Mouse (Mus musculus) ES-E14 (cell line): Measurements from ENCODE around the gene Emc4. TPM values are rescaled to one million over a fixed set of nuclear protein-coding genes. Genes with fewer than 3 reads are reported as not detected.

Experiments
- DNase-seq: peaks from one replicate; pipeline ENCODE4 v3.0.0-alpha.2; 2013; ENCODE audit warnings: low read depth, low spot score
- H3K27ac ChIP-seq: 2 replicates; pipeline ENCODE4 v1.5.1; 2012; ENCODE audit warnings: low read depth, mild to moderate bottlenecking, low read length, moderate library complexity, mixed read lengths; ENCODE audit not compliant: poor library complexity, insufficient read depth, severe bottlenecking
- H3K36me3 ChIP-seq: 2 replicates; pipeline ENCODE4 v1.6.1; 2012; ENCODE audit warnings: mild to moderate bottlenecking, low read length, moderate library complexity, mixed read lengths; ENCODE audit not compliant: control insufficient read depth, poor library complexity, insufficient read depth, severe bottlenecking
- H3K4me1 ChIP-seq, 2 experiments: fragments of 150-350 bp in 1 of 2; sonication (generic) in 1 of 2; 2 replicates each; pipeline ENCODE4 v1.6.1; 2012; ENCODE audit warnings: low read length in 2 of 2, mild to moderate bottlenecking in 1 of 2, mixed read lengths in 1 of 2; ENCODE audit not compliant: control insufficient read depth in 2 of 2, insufficient read depth in 2 of 2, poor library complexity in 1 of 2
- H3K4me3 ChIP-seq, 2 experiments: fragments of 150-350 bp in 1 of 2; sonication (generic) in 1 of 2; 2 replicates each; pipeline ENCODE4 v1.5.1; 2012; ENCODE audit warnings: low read length in 2 of 2, low read depth in 1 of 2, mild to moderate bottlenecking in 1 of 2, mixed read lengths in 1 of 2; ENCODE audit not compliant: insufficient read depth in 1 of 2, poor library complexity in 1 of 2, severe bottlenecking in 1 of 2
- H3K9ac ChIP-seq: 2 replicates; pipeline ENCODE4 v1.6.1; 2012; ENCODE audit warnings: low read depth, mild to moderate bottlenecking, low read length, mixed read lengths; ENCODE audit not compliant: poor library complexity, insufficient read depth, severe bottlenecking
- H3K9me3 ChIP-seq: fragments of 150-350 bp; sonication (generic); 2 replicates; pipeline ENCODE4 v1.6.1; 2012; ENCODE audit warnings: low read depth, mild to moderate bottlenecking, low read length; ENCODE audit not compliant: control insufficient read depth, insufficient read depth
- CHD2 ChIP-seq: IDR thresholded peaks from 2 replicates; pipeline ENCODE4 v1.6.1; 2014; ENCODE audit warnings: mild to moderate bottlenecking, low read depth, low read length, inconsistent platforms
- HCFC1 ChIP-seq: IDR thresholded peaks from 2 replicates; pipeline ENCODE4 v1.6.1; 2012; ENCODE audit warnings: low read length, inconsistent platforms, borderline replicate concordance; ENCODE audit not compliant: insufficient read depth
- MAFK ChIP-seq: IDR thresholded peaks from 2 replicates; pipeline ENCODE4 v1.6.1; 2014; ENCODE audit warnings: mild to moderate bottlenecking, low read depth, low read length, inconsistent platforms; ENCODE audit not compliant: insufficient read depth
- ZC3H11A ChIP-seq: IDR thresholded peaks from 2 replicates; pipeline ENCODE4 v1.6.1; 2012; ENCODE audit warnings: low read depth, mild to moderate bottlenecking, inconsistent platforms, low read length, borderline replicate concordance
- ZNF384 ChIP-seq: IDR thresholded peaks from 2 replicates; pipeline ENCODE4 v1.6.1; 2012; ENCODE audit warnings: low read depth, low read length, inconsistent platforms
- in situ Hi-C, 2 experiments: fragments of 600-800 bp; cut with MboI; formaldehyde crosslinking; loops; one replicate each; pipeline ENCODE4 v1.15.1; 2025; ENCODE audit warnings: low sequenced_read_pairs in 2 of 2, inconsistent platforms in 1 of 2; ENCODE audit not compliant: unreplicated experiment in 2 of 2
- total RNA-seq: library from RNA; depleted of rRNA; stranded (reverse); fragments of 300-350 nt; gene quantifications from 2 replicates; pipeline ENCODE4 v1.2.3, GENCODE M21; 2012

Gene Emc4
- total RNA-seq, 1 experiment = 153 TPM

GRCm38 (mm10) chr2:112391346-112392000 is 23.6 kb upstream of the Emc4 start:
- Histone ChIP-seq H3K27ac (no peak overlapping the region), H3K9ac (no peak overlapping the region), H3K4me3 (no peak overlapping the region), H3K4me1 (peaks cover 1 to 5% of the 10 kb centered on the region in 2 experiments; a peak in 1 of 4 replicates), H3K36me3 (no peaks in the 10 kb centered on the region), H3K9me3 (no peaks in the 10 kb centered on the region)
- DNase-seq = no peak
- TF ChIP-seq ZC3H11A (no peak), ZNF384 (no peak), CHD2 (no peak), MAFK (no peak), HCFC1 (no peak)
- in situ Hi-C loops = no loop called here

GRCm38 (mm10) chr2:112390843-112391242 is 23.0 kb upstream of the Emc4 start:
- no peak for TF ChIP-seq CHD2
- TF ChIP-seq MAFK = no peak
- TF ChIP-seq ZC3H11A = no peak
- no peak for TF ChIP-seq ZNF384
- TF ChIP-seq HCFC1 = no peak
- no peak overlapping the region for H3K9ac ChIP-seq
- no peak for DNase-seq
- H3K4me3 ChIP-seq = no peak overlapping the region
- peaks cover 1 to 5% of the 10 kb centered on the region in 2 experiments; a peak in 1 of 4 replicates for H3K4me1 ChIP-seq
- no peaks in the 10 kb centered on the region for H3K9me3 ChIP-seq
- H3K36me3 ChIP-seq = no peaks in the 10 kb centered on the region
- in situ Hi-C loops = no loop called here
- H3K27ac ChIP-seq = no peak overlapping the region

- no peaks in the 10 kb centered on the region for H3K36me3 ChIP-seq
- TF ChIP-seq ZNF384 (no peak), MAFK (no peak), HCFC1 (no peak), ZC3H11A (no peak), CHD2 (no peak)
- peaks cover 0 to 4% of the 10 kb centered on the region in 2 experiments; a peak in 2 of 4 replicates for H3K4me1 ChIP-seq
- H3K4me3 ChIP-seq = no peak overlapping the region
- no peak overlapping the region for H3K9ac ChIP-seq
- H3K27ac ChIP-seq = no peak overlapping the region
- DNase-seq = no peak
- no peaks in the 10 kb centered on the region for H3K9me3 ChIP-seq
- in situ Hi-C loops = no loop called here
Measured at GRCm38 (mm10) chr2:112381219-112381618, 13.4 kb upstream of the Emc4 start.

- H3K9me3 ChIP-seq = no peaks in the 10 kb centered on the region
- in situ Hi-C loops = no loop called here
- peak overlapping the region; percentile 94 to 99 for H3K4me3 ChIP-seq
- H3K27ac ChIP-seq = no peak overlapping the region; the same call in 1 of the 2 replicates
- H3K9ac ChIP-seq = peak overlapping the region; percentile 97; the same call in 1 of the 2 replicates
- DNase-seq = no peak
- TF ChIP-seq CHD2 = no peak
- no peak for TF ChIP-seq ZC3H11A
- no peak for TF ChIP-seq ZNF384
- no peak for TF ChIP-seq MAFK
- TF ChIP-seq HCFC1 = no peak
- peaks cover 0 to 6% of the 10 kb centered on the region in 2 experiments; a peak in 2 of 4 replicates for H3K4me1 ChIP-seq
- H3K36me3 ChIP-seq = no peaks in the 10 kb centered on the region
Measured at GRCm38 (mm10) chr2:112380131-112380530, 12.3 kb upstream of the Emc4 start.
